ENCODE assay signal across 13 mouse cellular contexts in the genomic region with DNA sequence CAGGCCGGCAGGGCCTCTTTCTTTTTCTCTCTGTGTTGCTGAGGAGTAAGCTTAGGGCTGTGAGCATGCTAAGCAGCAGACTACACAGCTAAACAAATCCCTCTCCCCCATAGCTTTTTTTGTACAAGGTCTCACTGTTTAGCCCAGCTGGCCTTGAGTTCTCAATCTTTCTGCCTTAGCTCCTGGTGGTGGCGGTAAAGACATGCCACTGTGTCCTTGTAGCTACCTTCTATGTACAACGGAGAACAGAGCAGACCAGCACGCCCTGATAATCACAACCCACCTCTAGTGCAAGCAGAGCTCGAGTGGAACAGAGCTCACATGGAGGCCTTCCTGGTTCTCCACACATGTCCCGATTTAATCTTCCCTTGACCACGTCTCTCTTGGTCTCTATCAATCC. TPM values are rescaled to one million over a fixed set of nuclear protein-coding genes. Genes with fewer than 3 reads are reported as not detected.
A peak's percentile ranks its signal among the peaks of the same experiment; 100 is the strongest.
DNase-seq lines count a peak whose midpoint lies in the region.
"Had no signal": no experiment of that assay in that cellular context is flagged by ENCODE, and none has a peak within 500 bp of the region (broad histone marks: within the 10 kb centered on the region; RNA-seq: fewer than 3 reads in every experiment).

No protein-coding gene starts in this region.

- peak; percentile 0 for DNase-seq in cerebellum, adult 8-10 months
- DNase-seq in cerebellum, adult 9-11 months = no peak
- DNase-seq in heart, postnatal 4 days = peak; percentile 1
- no peak for DNase-seq in heart, postnatal 14 days
- DNase-seq in ovary, adult 18-20 months (ENCODE audit: low spot score) = peak; percentile 68
- DNase-seq in ovary, postnatal 10 days (ENCODE audit: low spot score) = no peak
- peak; percentile 37 to 44 for DNase-seq in adrenal gland, postnatal 36 days
- no peak for DNase-seq in left cerebral cortex, adult 11 months (ENCODE audit: low spot score)
- DNase-seq: cerebellum, postnatal 10 days; retina, postnatal 1 day had no signal

- intact Hi-C loops in heart, postnatal 14 days (cut with DNase I) = no loop called here

RNA-seq across cellular contexts. Expression of a gene that starts 3.4 kb away (rescaled TPM):
- total RNA-seq in heart, postnatal 4 days (2021) = under 1 TPM; 0.21 to 0.52 TPM
- 1 to 10 TPM in 1 of 2 experiments, not detected in 1; 1.3 TPM for total RNA-seq in heart, postnatal 14 days (2021)
- 1 to 10 TPM; 7.7 to 9.4 TPM for total RNA-seq in adrenal gland, postnatal 36 days (2021)
- total RNA-seq: megakaryocyte-erythroid progenitor cell, adult 5-6 weeks had no signal

RNA-seq across cellular contexts. Expression of a gene that starts 4.7 kb away (rescaled TPM):
- total RNA-seq in heart, postnatal 4 days (2021) = 10 to 100 TPM; 51.9 to 58.1 TPM
- total RNA-seq in heart, postnatal 14 days (2021) = 10 to 100 TPM; 64.9 to 67.0 TPM
- 10 to 100 TPM; 75.7 to 76.8 TPM for total RNA-seq in adrenal gland, postnatal 36 days (2021)

RNA-seq across cellular contexts. Expression of a gene that starts 18.4 kb away (rescaled TPM):
- total RNA-seq in heart, postnatal 4 days (2021) = not detected
- not detected for total RNA-seq in heart, postnatal 14 days (2021)
- under 1 TPM; 0.26 to 0.36 TPM for total RNA-seq in adrenal gland, postnatal 36 days (2021)
- total RNA-seq: heart, adult 8-10 months had no signal

RNA-seq across cellular contexts. Expression of a gene that starts 39.4 kb away (rescaled TPM):
- total RNA-seq in heart, postnatal 4 days (2021) = not detected
- total RNA-seq in heart, postnatal 14 days (2021) = not detected
- not detected for total RNA-seq in adrenal gland, postnatal 36 days (2021)
- total RNA-seq: heart, adult 8-10 months; left cerebral cortex, postnatal 10 days; megakaryocyte-erythroid progenitor cell, adult 5-6 weeks had no signal

RNA-seq across cellular contexts. Expression of a gene that starts 39.5 kb away (rescaled TPM):
- total RNA-seq in heart, postnatal 4 days (2021) = not detected
- total RNA-seq in heart, postnatal 14 days (2021) = under 1 TPM in 1 of 2 experiments, not detected in 1; 0.22 TPM
- not detected for total RNA-seq in adrenal gland, postnatal 36 days (2021)
- total RNA-seq: heart, adult 8-10 months; megakaryocyte-erythroid progenitor cell, adult 5-6 weeks had no signal

Comparison
In these comparisons a context has a peak if more than half of its experiments do, and no peak if none do; other contexts are left out.
1. DNase-seq: peak in cerebellum, adult 8-10 months (single experiment), heart, postnatal 4 days (single experiment), ovary, adult 18-20 months (single experiment) and adrenal gland, postnatal 36 days (2 of 2); none in cerebellum, adult 9-11 months (single experiment), heart, postnatal 14 days (0 of 2), ovary, postnatal 10 days (single experiment) and left cerebral cortex, adult 11 months (single experiment).